Mouse (Mus musculus): ENCODE measurements around the gene Spry2.
A peak's percentile ranks its signal among the peaks of the same experiment; 100 is the strongest.

GRCm38 (mm10) chr14:105859368-105859767 lies 37.3 kb downstream of the Spry2 start:
- peak; percentile 48; the same call in 1 of the 2 replicates for TF ChIP-seq HCFC1 (IDR thresholded peaks at IDR 0.05; ENCODE audit: borderline replicate concordance, insufficient read depth, low read length)
- TF ChIP-seq ZNF384 (IDR thresholded peaks at IDR 0.05; ENCODE audit: low read depth, low read length): no peak; the same call in 1 of the 2 replicates

Measured in ES-E14 (cell line).